In genomic region chr7:65696450-65696849, GRCm38 (mm10) we compare ENCODE assay signal across 9 mouse cellular contexts. TPM values are rescaled to one million over a fixed set of nuclear protein-coding genes. Genes with fewer than 3 reads are reported as not detected.
DNase-seq lines count a peak whose midpoint lies in the region; ATAC-seq and TF ChIP-seq lines count a peak whose summit lies in the region.
"Had no signal": no experiment of that assay in that cellular context is flagged by ENCODE, and none has a peak within 500 bp of the region (broad histone marks: within the 10 kb centered on the region; RNA-seq: fewer than 3 reads in every experiment).

No protein-coding gene starts in this region.

- H3K9me3 ChIP-seq in hindbrain, embryonic 10.5 days = no peaks in the 10 kb centered on the region
- H3K9me3 ChIP-seq: limb, embryonic 10.5 days had no signal

- no peaks in the 10 kb centered on the region for H3K27me3 ChIP-seq in hindbrain, embryonic 10.5 days (ENCODE audit: insufficient read depth, poor library complexity, severe bottlenecking)

- no peak overlapping the region for H3K4me3 ChIP-seq in layer of hippocampus, adult 2 months
- H3K4me3 ChIP-seq in hindbrain, embryonic 10.5 days = no peak overlapping the region
- H3K4me3 ChIP-seq: limb, embryonic 10.5 days had no signal

- peak; percentile 73 for TF ChIP-seq CTCF in layer of hippocampus, adult 2 months (conservative IDR thresholded peaks at IDR 0.05)

- DNase-seq in cerebellum, adult 18-20 months = peak; percentile 12 to 21
- no peak for DNase-seq in cerebellum, postnatal 4 days (ENCODE audit: low spot score in 2 of 2)
- peak in 1 of 2 experiments; percentile 20 for DNase-seq in layer of hippocampus, adult 2 months (ENCODE audit: low spot score in 2 of 2)
- no peak for DNase-seq in layer of hippocampus, adult 9-11 months
- DNase-seq in NIH3T3 (ENCODE audit: low read depth) = peak; percentile 49
- no peak for DNase-seq in ovary, postnatal 14 days (ENCODE audit: low spot score)
- DNase-seq in hindbrain, embryonic 10.5 days (ENCODE audit: low spot score) = no peak

- H3K27ac ChIP-seq in layer of hippocampus, adult 2 months = no peak overlapping the region
- no peak overlapping the region for H3K27ac ChIP-seq in hindbrain, embryonic 10.5 days
- H3K27ac ChIP-seq: limb, embryonic 10.5 days had no signal

- peaks cover 20% of the 10 kb centered on the region for H3K4me1 ChIP-seq in hindbrain, embryonic 10.5 days (replicated peaks)

- peak; percentile 61 for ATAC-seq in megakaryocyte progenitor cell, adult 5-6 weeks (replicated peaks; ENCODE audit: poor library complexity)

- peaks cover 65% of the 10 kb centered on the region for H3K36me3 ChIP-seq in hindbrain, embryonic 10.5 days

- 62% methylated on average over 2 of the region's 2 CpGs for WGBS in hindbrain, embryonic 10.5 days

RNA-seq across cellular contexts. Expression of gene Tm2d3, which starts 5.5 kb away (rescaled TPM):
- 10 to 100 TPM; 41.3 to 48.2 TPM for total RNA-seq in layer of hippocampus, adult 2 months (2021)
- total RNA-seq in megakaryocyte progenitor cell, adult 5-6 weeks (2015) = 27.1 and 40.3 TPM in 2 replicates
- 79.9 and 81.4 TPM in 2 replicates for total RNA-seq in megakaryocyte progenitor cell, adult 5-6 weeks (2017)
- 80.0 and 81.1 TPM in 2 replicates for polyA plus RNA-seq in hindbrain, embryonic 10.5 days (2016; fragmentation: Nextera tagmentation; extraction: Ambion mirVana)

RNA-seq across cellular contexts. Expression of gene Tarsl2, which starts 51.8 kb away (rescaled TPM):
- total RNA-seq in layer of hippocampus, adult 2 months (2021) = 10 to 100 TPM; 31.3 to 35.3 TPM
- 13.2 and 13.4 TPM in 2 replicates for total RNA-seq in megakaryocyte progenitor cell, adult 5-6 weeks (2015)
- 19.6 and 29.4 TPM in 2 replicates for total RNA-seq in megakaryocyte progenitor cell, adult 5-6 weeks (2017)
- polyA plus RNA-seq in hindbrain, embryonic 10.5 days (2016; fragmentation: Nextera tagmentation; extraction: Ambion mirVana) = 6.3 and 7.3 TPM in 2 replicates

Comparison
In these comparisons a context has a peak if more than half of its experiments do, and no peak if none do; other contexts are left out.
1. DNase-seq: peak in cerebellum, adult 18-20 months (2 of 2) and NIH3T3 (single experiment); none in cerebellum, postnatal 4 days (0 of 2), layer of hippocampus, adult 9-11 months (single experiment), ovary, postnatal 14 days (single experiment) and hindbrain, embryonic 10.5 days (single experiment).